Mouse (Mus musculus) liver, embryonic 11.5 days (tissue): ENCODE data around the gene Robo1. TPM values are rescaled to one million over a fixed set of nuclear protein-coding genes. Genes with fewer than 3 reads are reported as not detected.

Experiments
- ATAC-seq: fragments of 200-750 bp; cut with Nextera tagmentation; replicated peaks from 2 replicates; pipeline ENCODE4 v1.8.0; 2017; ENCODE audit warnings: moderate number of reproducible peaks, mild to moderate bottlenecking, moderate TSS enrichment, moderate library complexity; ENCODE audit not compliant: low FRiP score
- DNase-seq: peaks from one replicate; pipeline ENCODE4 v3.0.0-alpha.2; 2017; ENCODE audit warnings: low spot score
- H3K27ac ChIP-seq: fragments of 300-500 bp; sonication (generic); 2 replicates; pipeline ENCODE4 v1.5.1; 2014; ENCODE audit warnings: mild to moderate bottlenecking, low read depth, low read length, control low read depth
- H3K27me3 ChIP-seq: fragments of 300-500 bp; sonication (generic); replicated peaks from 2 replicates; pipeline ENCODE4 v1.6.1; 2014; ENCODE audit warnings: low read length, mixed read lengths; ENCODE audit not compliant: control insufficient read depth, insufficient read depth
- H3K36me3 ChIP-seq: fragments of 300-500 bp; sonication (generic); 2 replicates; pipeline ENCODE4 v1.6.1; 2014; ENCODE audit warnings: mild to moderate bottlenecking, low read length, moderate library complexity, mixed read lengths; ENCODE audit not compliant: control insufficient read depth, insufficient read depth
- H3K4me1 ChIP-seq: fragments of 300-500 bp; sonication (generic); replicated peaks from 2 replicates; pipeline ENCODE4 v1.6.1; 2014; ENCODE audit warnings: low read length, mixed read lengths; ENCODE audit not compliant: control insufficient read depth, insufficient read depth
- H3K4me2 ChIP-seq: fragments of 300-500 bp; sonication (generic); 2 replicates; pipeline ENCODE4 v1.6.1; 2014; ENCODE audit warnings: mild to moderate bottlenecking, control low read depth, moderate library complexity
- H3K4me3 ChIP-seq: fragments of 300-500 bp; sonication (generic); 2 replicates; pipeline ENCODE4 v1.5.1; 2014; ENCODE audit warnings: low read depth, low read length, control low read depth
- H3K9ac ChIP-seq: fragments of 300-500 bp; sonication (generic); 2 replicates; pipeline ENCODE4 v1.6.1; 2014; ENCODE audit warnings: low read depth, low read length, control low read depth
- H3K9me3 ChIP-seq: fragments of 300-500 bp; sonication (generic); 2 replicates; pipeline ENCODE4 v1.6.1; 2016; ENCODE audit warnings: low read length, inconsistent platforms, mixed read lengths; ENCODE audit not compliant: control insufficient read depth
- WGBS: fragments of 180-500 bp; shearing (Covaris S2); extraction: QIAGEN DNeasy Blood & Tissue Kit; methylation state at CpG from one replicate; pipeline ENCODE4 v1.1.7; 2014; 5-methylcytosine and 5-hydroxymethylcytosine counted together
- polyA plus RNA-seq: library from polyadenylated mRNA; unstranded; fragments of >200 nt; fragmentation: Nextera tagmentation; extraction: Ambion mirVana; gene quantifications from 2 replicates; pipeline ENCODE4 v1.2.1, GENCODE M21; 2014

Robo1 gene
- polyA plus RNA-seq, 1 experiment from 2014 or later = 25.4 TPM

DNA sequence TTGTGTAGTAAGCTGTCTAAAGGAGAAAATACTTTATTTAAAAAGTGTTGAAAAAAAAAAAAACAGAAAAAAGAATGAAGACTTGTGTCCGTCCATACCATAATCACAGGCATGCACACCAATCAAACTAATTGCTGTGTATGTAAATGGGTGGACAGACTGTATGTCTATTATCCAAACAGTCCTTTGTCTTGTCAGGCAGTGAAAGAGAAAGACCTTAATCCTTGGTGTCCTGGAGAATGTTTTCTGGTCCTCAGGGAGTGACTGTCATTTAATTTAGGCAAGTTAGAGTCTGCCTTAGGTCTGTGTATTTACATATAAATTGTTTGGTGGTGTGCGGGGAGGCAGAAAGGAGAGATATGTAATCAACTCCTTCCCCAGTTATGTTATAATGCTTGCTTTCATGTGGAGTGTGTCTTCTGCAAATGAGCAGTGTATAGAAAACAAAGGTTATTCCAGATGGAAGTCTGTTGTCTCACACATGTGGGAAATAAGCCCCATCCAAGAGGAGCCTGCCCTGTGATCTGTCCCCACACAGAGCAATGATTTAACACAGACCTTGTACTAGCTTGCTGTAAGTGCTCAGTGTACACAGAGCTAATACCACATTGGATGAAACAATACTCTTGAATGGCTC lies 162.0 kb downstream of the Robo1 start:
- 51% methylated on average over 2 of the region's 2 CpGs for WGBS
- no peak overlapping the region for H3K9ac ChIP-seq
- H3K9me3 ChIP-seq = no peaks in the 10 kb centered on the region
- H3K4me3 ChIP-seq = no peak overlapping the region
- H3K27ac ChIP-seq = no peak overlapping the region
- no peaks in the 10 kb centered on the region for H3K27me3 ChIP-seq
- no peak; the same call in 1 of the 2 replicates for ATAC-seq
- no peaks in the 10 kb centered on the region for H3K4me1 ChIP-seq
- no peak for DNase-seq
- no peaks in the 10 kb centered on the region for H3K36me3 ChIP-seq
- H3K4me2 ChIP-seq = no peak overlapping the region

- Histone ChIP-seq H3K9ac (no peak overlapping the region), H3K4me2 (no peak overlapping the region), H3K4me3 (no peak overlapping the region), H3K27me3 (no peaks in the 10 kb centered on the region), H3K36me3 (no peaks in the 10 kb centered on the region), H3K4me1 (no peaks in the 10 kb centered on the region), H3K27ac (no peak overlapping the region), H3K9me3 (no peaks in the 10 kb centered on the region)
- no peak for ATAC-seq
- 58% methylated on average over 6 of the region's 6 CpGs for WGBS
- DNase-seq = no peak
These were observed 202.7 kb downstream of the Robo1 start for GRCm38 (mm10) chr16:72510716-72511199.

- no peak overlapping the region for H3K4me2 ChIP-seq
- H3K27me3 ChIP-seq = no peaks in the 10 kb centered on the region
- H3K4me1 ChIP-seq = no peaks in the 10 kb centered on the region
- no peak overlapping the region for H3K27ac ChIP-seq
- no peak for DNase-seq
- no peak for ATAC-seq
- H3K36me3 ChIP-seq = no peaks in the 10 kb centered on the region
- no peak overlapping the region for H3K9ac ChIP-seq
- 65% methylated on average over 2 of the region's 2 CpGs for WGBS
- H3K9me3 ChIP-seq = no peaks in the 10 kb centered on the region
- H3K4me3 ChIP-seq = no peak overlapping the region
These were observed 223.2 kb downstream of the Robo1 start for GRCm38 (mm10) chr16:72531337-72531736.

- WGBS = 87% methylated on average over 4 of the region's 4 CpGs
- Histone ChIP-seq H3K27me3 (no peaks in the 10 kb centered on the region), H3K9ac (no peak overlapping the region), H3K4me2 (no peak overlapping the region), H3K4me3 (no peak overlapping the region), H3K9me3 (no peaks in the 10 kb centered on the region), H3K36me3 (no peaks in the 10 kb centered on the region), H3K4me1 (no peaks in the 10 kb centered on the region), H3K27ac (no peak overlapping the region)
- DNase-seq (no peak), ATAC-seq (no peak)
These were observed 225.9 kb downstream of the Robo1 start for GRCm38 (mm10) chr16:72533900-72534571.

- 51% methylated on average over 3 of the region's 3 CpGs for WGBS
- no peak for ATAC-seq
- Histone ChIP-seq H3K27ac (no peak overlapping the region), H3K36me3 (no peaks in the 10 kb centered on the region), H3K4me1 (no peaks in the 10 kb centered on the region), H3K27me3 (no peaks in the 10 kb centered on the region), H3K4me3 (no peak overlapping the region), H3K4me2 (no peak overlapping the region), H3K9ac (no peak overlapping the region), H3K9me3 (no peaks in the 10 kb centered on the region)
- no peak for DNase-seq
These were observed 230.1 kb downstream of the Robo1 start for GRCm38 (mm10) chr16:72538171-72538570.

- Histone ChIP-seq H3K4me2 (no peak overlapping the region), H3K27me3 (no peaks in the 10 kb centered on the region), H3K4me3 (no peak overlapping the region), H3K4me1 (no peaks in the 10 kb centered on the region), H3K36me3 (no peaks in the 10 kb centered on the region), H3K9me3 (no peaks in the 10 kb centered on the region), H3K9ac (no peak overlapping the region), H3K27ac (no peak overlapping the region)
- no peak for ATAC-seq
- WGBS = 52% methylated on average over 3 of the region's 3 CpGs
- no peak for DNase-seq
These were observed 235.8 kb downstream of the Robo1 start for GRCm38 (mm10) chr16:72543928-72544327.

DNA sequence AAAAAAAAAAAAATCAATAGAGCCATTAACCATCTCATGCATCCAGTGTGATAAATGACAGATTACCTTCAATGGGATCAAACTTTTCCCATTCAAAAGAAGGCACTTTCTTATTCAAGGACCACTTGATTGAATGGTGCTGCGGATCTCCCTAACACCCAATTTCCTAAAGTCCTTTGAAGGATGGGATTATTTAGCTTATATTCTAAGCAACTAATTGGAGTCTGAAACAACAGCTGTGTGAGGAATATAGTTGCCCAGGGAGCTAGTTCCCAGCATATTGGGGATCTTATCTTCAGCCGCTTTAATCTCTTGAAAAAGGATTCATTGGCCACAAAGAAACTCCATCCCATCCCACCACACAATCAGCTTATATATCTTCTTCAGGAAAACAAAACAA lies 236.8 kb downstream of the Robo1 start:
- Histone ChIP-seq H3K4me1 (no peaks in the 10 kb centered on the region), H3K4me2 (no peak overlapping the region), H3K36me3 (no peaks in the 10 kb centered on the region), H3K4me3 (no peak overlapping the region), H3K9me3 (no peaks in the 10 kb centered on the region), H3K9ac (no peak overlapping the region), H3K27me3 (no peaks in the 10 kb centered on the region), H3K27ac (no peak overlapping the region)
- ATAC-seq = no peak
- DNase-seq = no peak
- WGBS = 74% methylated on average over 2 of the region's 2 CpGs

DNA sequence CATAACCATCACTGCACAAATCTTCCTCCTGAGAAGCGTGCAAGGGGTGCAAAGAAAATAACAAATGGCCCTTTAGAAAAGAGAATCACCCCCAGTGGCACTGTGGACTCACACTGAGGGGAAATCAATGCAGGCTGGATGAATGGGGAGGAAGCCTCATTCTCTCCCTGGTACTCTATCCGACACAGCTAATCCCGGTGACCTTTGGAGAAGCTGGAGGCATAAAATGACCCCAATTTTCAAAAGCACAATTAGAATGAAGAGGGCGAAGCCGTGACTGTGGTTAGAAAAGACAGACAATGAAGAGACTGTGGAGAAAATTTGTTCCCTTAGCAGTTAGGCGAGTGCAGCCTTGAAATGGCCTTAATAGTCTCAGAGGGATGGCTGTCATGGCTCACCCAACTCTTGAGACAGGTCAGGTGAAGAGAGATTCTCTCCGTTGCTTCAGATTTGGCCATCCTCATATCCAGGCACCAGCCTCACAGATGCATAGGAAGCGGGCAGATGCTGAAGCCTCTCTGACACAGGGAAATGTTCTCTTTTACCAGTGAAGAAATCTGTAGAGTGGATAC lies 243.7 kb downstream of the Robo1 start:
- Histone ChIP-seq H3K36me3 (no peaks in the 10 kb centered on the region), H3K4me3 (no peak overlapping the region), H3K9me3 (no peaks in the 10 kb centered on the region), H3K4me1 (no peaks in the 10 kb centered on the region), H3K4me2 (no peak overlapping the region), H3K27me3 (no peaks in the 10 kb centered on the region), H3K27ac (no peak overlapping the region), H3K9ac (no peak overlapping the region)
- ATAC-seq = no peak
- no peak for DNase-seq
- WGBS = 79% methylated on average over 8 of the region's 8 CpGs

GRCm38 (mm10) chr16:72553713-72554112 lies 245.6 kb downstream of the Robo1 start:
- Histone ChIP-seq H3K9me3 (no peaks in the 10 kb centered on the region), H3K4me1 (no peaks in the 10 kb centered on the region), H3K27ac (no peak overlapping the region), H3K4me3 (no peak overlapping the region), H3K4me2 (no peak overlapping the region), H3K36me3 (no peaks in the 10 kb centered on the region), H3K27me3 (no peaks in the 10 kb centered on the region), H3K9ac (no peak overlapping the region)
- WGBS = 65% methylated on average over 5 of the region's 5 CpGs
- DNase-seq = no peak
- no peak for ATAC-seq
